Comparison of ENCODE assay signal across 8 mouse cellular contexts in the genomic region with DNA sequence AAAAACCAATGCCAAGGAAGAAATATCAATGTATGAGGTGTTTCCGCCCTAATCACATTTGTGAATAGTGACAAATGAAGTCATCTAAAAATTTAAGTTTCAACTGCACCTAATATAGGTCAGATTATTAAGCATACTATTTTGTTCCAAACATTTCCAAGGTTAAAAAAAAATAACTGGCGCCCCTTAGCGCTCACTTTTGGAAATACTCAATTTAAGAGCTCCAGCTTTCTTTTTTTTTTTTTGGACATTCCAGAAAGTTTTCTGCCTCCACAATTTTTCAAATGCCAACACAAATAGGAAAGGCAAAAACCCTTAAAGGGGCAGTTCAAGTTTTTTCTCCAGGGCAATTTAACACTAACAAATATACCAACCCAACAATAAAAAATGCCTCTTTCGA. TPM values are rescaled to one million over a fixed set of nuclear protein-coding genes. Genes with fewer than 3 reads are reported as not detected.
DNase-seq lines count a peak whose midpoint lies in the region; ATAC-seq and TF ChIP-seq lines count a peak whose summit lies in the region.

No protein-coding gene starts in this region.

- no peak overlapping the region for H3K4me3 ChIP-seq in thymus, adult 2 months (ENCODE audit: control insufficient read depth, insufficient read depth, low read length)
- peak overlapping the region; percentile 62 for H3K4me3 ChIP-seq in bone marrow, adult 2 months (replicated peaks; ENCODE audit: control insufficient read depth, low read depth, low read length)
- H3K4me3 ChIP-seq in hindbrain, embryonic 16.5 days (ENCODE audit: low read length) = peak overlapping the region; percentile 93
- peak overlapping the region; percentile 87 for H3K4me3 ChIP-seq in liver, embryonic 15.5 days (replicated peaks)

- peak overlapping the region; percentile 46 for H3K4me2 ChIP-seq in hindbrain, embryonic 16.5 days (ENCODE audit: low read length)
- H3K4me2 ChIP-seq in liver, embryonic 15.5 days = peak overlapping the region; percentile 92

- WGBS in thymus, adult 2 months = 8% methylated on average over 4 of the region's 4 CpGs
- WGBS in bone marrow, adult 2 months = 3% methylated on average over 4 of the region's 4 CpGs
- WGBS in hindbrain, embryonic 16.5 days = 2% methylated on average over 4 of the region's 4 CpGs
- 4% methylated on average over 4 of the region's 4 CpGs for WGBS in liver, embryonic 15.5 days (ENCODE audit: insufficient replicate concordance)

- H3K9ac ChIP-seq in hindbrain, embryonic 16.5 days (ENCODE audit: low read depth, low read length) = peak overlapping the region; percentile 98
- H3K9ac ChIP-seq in liver, embryonic 15.5 days = peak overlapping the region; percentile 89

- peak; percentile 35 for DNase-seq in thymus, adult 2 months
- DNase-seq in thymus, postnatal 10 days (ENCODE audit: low spot score in 2 of 2) = no peak
- peak; percentile 58 for DNase-seq in fibroblast of lung, adult 2 months (ENCODE audit: low read depth)
- peak; percentile 81 for DNase-seq in retina, postnatal 1 day
- DNase-seq in ovary, postnatal 10 days (ENCODE audit: low spot score) = no peak

- no peak for TF ChIP-seq CTCF in thymus, adult 2 months (IDR thresholded peaks at IDR 0.05; ENCODE audit: borderline replicate concordance, control insufficient read depth, extremely low read depth, insufficient read depth, low read length, poor library complexity)
- TF ChIP-seq CTCF in bone marrow, adult 2 months (IDR thresholded peaks at IDR 0.05; ENCODE audit: control insufficient read depth, insufficient read depth, low read length) = no peak

- H3K27ac ChIP-seq in thymus, adult 2 months (ENCODE audit: control insufficient read depth, insufficient read depth, low read length) = no peak overlapping the region
- no peak overlapping the region for H3K27ac ChIP-seq in bone marrow, adult 2 months (ENCODE audit: control insufficient read depth, insufficient read depth, low read depth, low read length, poor library complexity)
- peak overlapping the region; percentile 99 for H3K27ac ChIP-seq in hindbrain, embryonic 16.5 days (ENCODE audit: low read depth, low read length)
- H3K27ac ChIP-seq in liver, embryonic 15.5 days (replicated peaks) = peak overlapping the region; percentile 92

- no peak for ATAC-seq in hindbrain, embryonic 16.5 days
- ATAC-seq in liver, embryonic 15.5 days (ENCODE audit: insufficient read depth) = no peak

- no peaks in the 10 kb centered on the region for H3K27me3 ChIP-seq in thymus, adult 2 months (ENCODE audit: control insufficient read depth, insufficient read depth, low read length)
- no peaks in the 10 kb centered on the region for H3K27me3 ChIP-seq in hindbrain, embryonic 16.5 days (replicated peaks; ENCODE audit: control insufficient read depth, insufficient read depth, low read length)
- H3K27me3 ChIP-seq in liver, embryonic 15.5 days = peaks cover 8% of the 10 kb centered on the region; the same call in 1 of the 2 replicates

- TF ChIP-seq POLR2A in thymus, adult 2 months (IDR thresholded peaks at IDR 0.05; ENCODE audit: control insufficient read depth, extremely low read depth, insufficient read depth, low read length, poor library complexity) = no peak
- TF ChIP-seq POLR2A in bone marrow, adult 2 months (IDR thresholded peaks at IDR 0.05; ENCODE audit: borderline replicate concordance, control insufficient read depth, low read depth, low read length) = no peak

- no peaks in the 10 kb centered on the region for H3K4me1 ChIP-seq in thymus, adult 2 months (replicated peaks; ENCODE audit: control insufficient read depth, insufficient read depth, low read length)
- H3K4me1 ChIP-seq in bone marrow, adult 2 months (ENCODE audit: control insufficient read depth, insufficient read depth, low read length) = peaks cover 1% of the 10 kb centered on the region; the same call in 1 of the 2 replicates
- H3K4me1 ChIP-seq in hindbrain, embryonic 16.5 days (ENCODE audit: control insufficient read depth, insufficient read depth, low read depth, low read length) = peaks cover 12% of the 10 kb centered on the region
- H3K4me1 ChIP-seq in liver, embryonic 15.5 days (replicated peaks) = peaks cover 42% of the 10 kb centered on the region

- H3K9me3 ChIP-seq in hindbrain, embryonic 16.5 days (ENCODE audit: control insufficient read depth, low read length) = no peaks in the 10 kb centered on the region
- H3K9me3 ChIP-seq in liver, embryonic 15.5 days (replicated peaks) = no peaks in the 10 kb centered on the region

- no peaks in the 10 kb centered on the region for H3K36me3 ChIP-seq in thymus, adult 2 months (ENCODE audit: control insufficient read depth, insufficient read depth, low read length)
- H3K36me3 ChIP-seq in hindbrain, embryonic 16.5 days (ENCODE audit: control insufficient read depth, insufficient read depth, low read length) = no peaks in the 10 kb centered on the region
- H3K36me3 ChIP-seq in liver, embryonic 15.5 days (replicated peaks) = no peaks in the 10 kb centered on the region

RNA-seq across cellular contexts. Expression of a gene that starts 2.5 kb away (rescaled TPM):
- polyA plus RNA-seq in thymus, adult 2 months (2012; rRNA removed) = 182 and 203 TPM in 2 replicates
- polyA plus RNA-seq in bone marrow, adult 2 months (2011; ENCODE audit: insufficient read depth, insufficient read length, low replicate concordance, missing spikeins) = 18.0 and 25.4 TPM in 2 replicates
- polyA plus RNA-seq in hindbrain, embryonic 16.5 days (2015; fragmentation: Nextera tagmentation; extraction: Ambion mirVana) = 46.3 and 47.5 TPM in 2 replicates
- polyA plus RNA-seq in liver, embryonic 15.5 days (2015; fragmentation: Nextera tagmentation; extraction: Ambion mirVana) = 6.4 and 7.1 TPM in 2 replicates

Comparison
In these comparisons a context has a peak if more than half of its experiments do, and no peak if none do; other contexts are left out.
1. DNase-seq: peak in thymus, adult 2 months (single experiment), fibroblast of lung, adult 2 months (single experiment) and retina, postnatal 1 day (single experiment); none in thymus, postnatal 10 days (0 of 2) and ovary, postnatal 10 days (single experiment).
2. H3K27ac ChIP-seq: peak in hindbrain, embryonic 16.5 days (single experiment) and liver, embryonic 15.5 days (single experiment); none in thymus, adult 2 months (single experiment) and bone marrow, adult 2 months (single experiment).